Mouse (Mus musculus) neural tube, postnatal 0 days (tissue): ENCODE measurements around the gene Rnf113a2. TPM values are rescaled to one million over a fixed set of nuclear protein-coding genes. Genes with fewer than 3 reads are reported as not detected.

Experiments used
- polyA plus RNA-seq: library from polyadenylated mRNA; unstranded; fragments of >200 nt; fragmentation: Nextera tagmentation; extraction: Ambion mirVana; gene quantifications from 2 replicates; pipeline ENCODE4 v1.2.1, GENCODE M21; 2015

The Rnf113a2 gene
- 20.4 and 22.0 TPM in 2 replicates for polyA plus RNA-seq

GRCm38 (mm10) chr12:84416834-84417604, at the start of gene Rnf113a2:
Rnf113a2 (plus strand) TSS chr12:84417196.

DNA sequence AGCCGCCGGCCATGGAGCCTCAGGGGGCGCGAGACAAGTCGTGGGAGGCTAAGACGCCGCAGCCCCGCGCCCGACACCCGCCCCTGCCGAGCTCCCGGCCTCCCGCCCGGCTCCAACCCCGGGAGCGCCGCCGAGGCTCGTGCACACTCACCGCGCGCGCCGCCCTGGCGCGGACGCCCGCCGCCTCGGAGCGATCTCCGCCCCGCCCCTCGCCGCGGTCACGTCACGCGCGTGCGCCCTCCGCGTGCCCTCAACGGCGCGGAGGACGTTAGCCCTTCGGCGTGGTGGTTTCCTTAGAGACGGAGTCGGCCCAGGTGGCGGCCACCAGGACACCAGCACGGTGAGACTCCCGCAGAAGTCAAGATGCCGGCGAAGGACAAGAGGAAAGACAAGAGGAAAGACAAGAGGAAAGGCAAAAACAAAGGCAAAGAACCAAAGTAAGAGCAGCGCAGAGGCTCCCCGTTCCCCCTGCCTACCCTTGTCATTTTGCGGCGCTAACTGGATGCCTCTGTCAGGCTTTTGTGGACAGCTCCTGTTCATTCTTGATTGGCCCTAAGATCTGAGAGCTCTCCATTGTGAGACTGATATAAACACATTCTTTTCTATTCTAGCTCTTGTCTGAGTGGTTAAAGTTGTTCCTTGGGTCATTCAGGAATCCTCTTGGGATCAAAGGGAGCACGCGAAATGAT, 8.0 kb upstream of the Rnf113a2 start, which contains the start of the genes Entpd5 and Bbof1:
Entpd5 (minus strand) TSS at position 211 of the 689 bp plus-strand sequence.
Bbof1 (plus strand) TSS at position 253 of the 689 bp plus-strand sequence.

DNA sequence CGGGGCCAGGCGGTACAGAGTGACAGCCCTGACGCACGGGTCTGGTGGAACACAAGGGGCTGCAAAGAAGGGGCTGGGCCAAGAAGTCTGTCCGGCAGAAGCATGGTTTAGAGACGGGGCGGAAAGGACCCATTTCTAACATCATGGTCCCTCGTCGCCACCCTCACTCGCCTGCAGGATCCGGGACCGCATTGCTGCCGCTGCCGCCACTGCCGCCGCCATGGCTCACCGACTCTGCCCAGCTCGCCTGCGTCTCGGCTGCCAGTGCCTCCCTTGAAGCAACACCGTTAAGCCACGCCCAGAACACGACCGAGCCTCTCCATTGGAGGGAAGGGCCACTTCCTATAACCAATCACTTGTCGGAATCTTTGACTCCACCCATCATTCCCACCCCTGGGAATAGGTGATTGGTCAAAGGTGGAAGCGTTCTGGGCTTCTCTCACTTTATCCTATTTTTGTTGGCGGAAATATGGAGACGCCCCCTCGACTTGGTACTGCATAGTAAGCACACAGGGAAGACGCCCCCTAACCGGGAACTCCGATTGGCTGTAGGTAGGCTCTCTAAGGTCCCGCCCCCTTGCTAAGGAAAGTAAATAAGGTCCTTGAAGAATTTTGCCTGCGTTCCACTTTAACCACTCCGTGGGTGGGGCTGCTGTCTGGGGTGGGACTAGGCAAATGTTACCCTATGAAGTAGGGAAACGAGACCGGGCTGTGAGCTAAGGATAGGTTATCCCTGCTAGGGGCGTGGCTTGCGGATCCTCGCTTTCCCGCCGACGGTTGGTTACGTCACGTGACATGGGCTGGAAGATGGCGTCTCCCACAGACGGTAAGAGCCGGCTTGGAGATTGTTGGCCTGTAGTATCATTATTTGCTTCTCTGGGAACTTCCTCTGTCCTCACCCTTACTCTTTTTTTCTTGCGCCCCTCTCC, 34.0 kb downstream of the Rnf113a2 start, which contains the start of the genes Aldh6a1 and Lin52:
Aldh6a1 (minus strand) TSS at position 287 of the 929 bp plus-strand sequence.
Lin52 (plus strand) TSS at position 705 of the 929 bp plus-strand sequence.

Other genes with a start within 250 kb of the Rnf113a2 start
- gene Elmsan1, start 198.3 kb upstream of the Rnf113a2 start, polyA plus RNA-seq = 3.7 and 4.1 TPM in 2 replicates
- 15.4 and 17.5 TPM in 2 replicates for gene Ptgr2, start 132.0 kb upstream of the Rnf113a2 start, polyA plus RNA-seq
- 42.4 and 46.6 TPM in 2 replicates for gene Zfp410, start 100.3 kb upstream of the Rnf113a2 start, polyA plus RNA-seq
- 35.3 and 37.0 TPM in 2 replicates for gene Coq6, start 55.5 kb upstream of the Rnf113a2 start, polyA plus RNA-seq
- 10.4 and 12.4 TPM in 2 replicates for gene Fam161b, start 55.4 kb upstream of the Rnf113a2 start, polyA plus RNA-seq
- gene Entpd5, start 8.2 kb upstream of the Rnf113a2 start, polyA plus RNA-seq = 11.0 and 12.6 TPM in 2 replicates
- 2.8 and 3.0 TPM in 2 replicates for gene Bbof1, start 8.1 kb upstream of the Rnf113a2 start, polyA plus RNA-seq
- gene Aldh6a1, start 33.8 kb downstream of the Rnf113a2 start, polyA plus RNA-seq = 44.9 and 50.0 TPM in 2 replicates
- 26.9 and 27.0 TPM in 2 replicates for gene Lin52, start 34.2 kb downstream of the Rnf113a2 start, polyA plus RNA-seq
- 4.6 and 7.0 TPM in 2 replicates for gene Vsx2, start 152.6 kb downstream of the Rnf113a2 start, polyA plus RNA-seq
- 10.8 and 10.9 TPM in 2 replicates for gene Abcd4, start 200.2 kb downstream of the Rnf113a2 start, polyA plus RNA-seq
- not detected in 2 replicates for gene Vrtn, start 223.8 kb downstream of the Rnf113a2 start, polyA plus RNA-seq